Mouse (Mus musculus): ENCODE results near the gene Galnt4. TPM values are rescaled to one million over a fixed set of nuclear protein-coding genes. Genes with fewer than 3 reads are reported as not detected.
"Not testable (repeated sequence)": the region's sequence is repeated elsewhere in the genome, so short reads cannot be mapped to it uniquely, and the experiment has no call there.

The Galnt4 gene
- polyA plus RNA-seq, 1 experiment from 2014 or later, result 3.2 TPM

DNA sequence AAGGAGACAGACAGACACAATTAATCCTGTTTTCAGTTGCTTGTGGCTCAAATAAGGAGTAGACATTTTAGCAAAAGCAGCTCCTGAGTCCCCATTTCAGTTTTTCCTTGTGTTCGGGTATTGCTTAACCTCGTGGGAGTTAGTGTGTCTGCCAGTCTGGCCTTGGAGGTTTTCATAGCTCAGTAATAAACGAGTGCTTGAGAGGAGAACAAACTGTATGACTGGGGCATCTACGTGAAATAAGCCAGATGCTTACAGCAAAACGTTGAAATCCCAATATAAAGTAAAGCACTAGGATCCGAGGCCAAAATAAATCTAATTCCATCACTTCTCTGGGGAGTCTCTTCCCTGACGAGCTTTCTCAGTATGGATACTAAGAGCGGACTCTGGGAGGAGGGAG, 37.7 kb downstream of the Galnt4 start:
- WGBS, result 88% methylated on average over 8 of the region's 8 CpGs
- ATAC-seq, result no peak
- peaks cover 7% of the 10 kb centered on the region for H3K36me3 ChIP-seq (ENCODE audit: control insufficient read depth, insufficient read depth)

DNA sequence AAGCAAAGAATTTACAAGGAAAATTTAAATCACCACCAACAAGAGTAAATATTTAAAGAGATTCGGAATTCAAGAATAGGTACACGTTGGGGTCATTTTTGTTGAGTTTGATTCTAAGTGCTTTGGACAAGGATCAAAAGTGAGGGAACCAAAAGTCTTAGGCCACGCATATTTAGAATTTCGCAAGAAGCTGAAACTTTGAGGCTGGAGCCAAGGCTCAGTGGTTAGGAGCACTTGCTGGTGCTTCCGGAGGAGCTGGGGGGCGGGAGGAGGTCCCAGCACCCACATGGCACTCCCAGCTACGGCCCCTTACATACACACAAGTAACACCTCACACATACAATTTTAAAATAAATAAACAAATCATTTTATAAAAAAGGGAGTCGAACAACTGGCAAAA, 38.6 kb downstream of the Galnt4 start:
- Histone ChIP-seq H3K27ac (ENCODE audit: low read length) (no peak overlapping the region), H3K4me2 (ENCODE audit: low read length) (no peak overlapping the region), H3K9ac (replicated peaks; ENCODE audit: low read depth, low read length) (no peak overlapping the region), H3K27me3 (replicated peaks; ENCODE audit: control insufficient read depth, insufficient read depth, low read length) (no peaks in the 10 kb centered on the region), H3K36me3 (ENCODE audit: control insufficient read depth, insufficient read depth) (peaks cover 7% of the 10 kb centered on the region), H3K4me3 (replicated peaks; ENCODE audit: low read length) (no peak overlapping the region), H3K9me3 (ENCODE audit: control insufficient read depth, low read length) (no peaks in the 10 kb centered on the region), H3K4me1 (replicated peaks; ENCODE audit: control insufficient read depth, insufficient read depth, low read length) (no peaks in the 10 kb centered on the region)
- WGBS, result 95% methylated on average over 8 of the region's 8 CpGs
- no peak for ATAC-seq

More for the DNA sequence above, 37.7 kb downstream of the Galnt4 start:
- Histone ChIP-seq H3K4me3 (replicated peaks; ENCODE audit: low read length) (no peak overlapping the region), H3K27me3 (replicated peaks; ENCODE audit: control insufficient read depth, insufficient read depth, low read length) (no peaks in the 10 kb centered on the region), H3K4me2 (ENCODE audit: low read length) (no peak overlapping the region), H3K27ac (ENCODE audit: low read length) (no peak overlapping the region), H3K9ac (replicated peaks; ENCODE audit: low read depth, low read length) (no peak overlapping the region), H3K9me3 (ENCODE audit: control insufficient read depth, low read length) (no peaks in the 10 kb centered on the region), H3K4me1 (replicated peaks; ENCODE audit: control insufficient read depth, insufficient read depth, low read length) (no peaks in the 10 kb centered on the region)

DNA sequence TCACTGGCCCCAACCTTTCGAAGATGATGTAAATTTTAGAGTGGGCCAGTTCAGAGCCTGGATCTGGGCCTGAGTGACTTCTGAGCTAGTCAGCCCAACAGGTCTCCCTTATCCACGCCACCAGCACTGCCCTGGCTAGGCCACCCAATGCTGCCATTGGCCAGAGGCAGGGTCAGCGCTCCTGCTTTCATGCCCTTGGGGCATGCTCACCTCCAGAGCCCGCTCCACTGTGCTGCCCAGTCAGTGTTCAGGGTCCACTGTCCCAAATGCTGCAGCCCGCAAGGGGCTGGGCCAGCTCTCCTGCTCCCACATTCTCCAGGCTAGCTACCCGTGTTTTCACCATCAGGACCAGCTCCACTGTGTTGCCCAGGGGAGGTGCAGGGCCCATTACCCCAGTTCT, 42.1 kb downstream of the Galnt4 start:
- no peaks in the 10 kb centered on the region for H3K27me3 ChIP-seq (replicated peaks; ENCODE audit: control insufficient read depth, insufficient read depth, low read length)
- WGBS, result 92% methylated on average over 6 of the region's 6 CpGs
- no peaks in the 10 kb centered on the region for H3K4me1 ChIP-seq (replicated peaks; ENCODE audit: control insufficient read depth, insufficient read depth, low read length)
- H3K9me3 ChIP-seq (ENCODE audit: control insufficient read depth, low read length), result no peaks in the 10 kb centered on the region
- no peak for ATAC-seq
- H3K4me3 ChIP-seq (replicated peaks; ENCODE audit: low read length), result no peak overlapping the region
- H3K27ac ChIP-seq (ENCODE audit: low read length), result no peak overlapping the region
- no peak overlapping the region for H3K9ac ChIP-seq (replicated peaks; ENCODE audit: low read depth, low read length)
- no peak overlapping the region for H3K4me2 ChIP-seq (ENCODE audit: low read length)
- peaks cover 4% of the 10 kb centered on the region for H3K36me3 ChIP-seq (ENCODE audit: control insufficient read depth, insufficient read depth)

DNA sequence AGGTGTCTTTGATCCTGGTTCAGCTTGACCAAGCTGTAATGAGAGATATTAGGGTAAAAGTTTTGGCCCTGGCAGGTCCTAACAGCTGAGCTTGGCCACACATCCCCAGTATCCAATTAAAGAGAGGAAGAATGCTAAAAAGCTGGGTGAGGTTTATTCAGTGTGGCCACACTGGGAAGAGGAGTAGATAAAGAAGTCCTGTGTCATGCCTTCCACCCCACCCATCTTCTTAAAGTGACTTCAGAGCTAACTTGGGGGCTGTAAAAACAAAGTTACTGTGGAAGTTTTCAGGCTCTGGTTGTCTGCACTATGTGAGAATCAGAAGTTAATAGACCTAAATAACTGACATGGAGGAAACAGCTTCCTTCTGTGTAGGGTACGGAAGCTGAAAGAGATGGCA, 43.6 kb downstream of the Galnt4 start:
- H3K27ac ChIP-seq (ENCODE audit: low read length), result no peak overlapping the region
- peaks cover 6% of the 10 kb centered on the region for H3K36me3 ChIP-seq (ENCODE audit: control insufficient read depth, insufficient read depth)
- no peak overlapping the region for H3K4me2 ChIP-seq (ENCODE audit: low read length)
- no peaks in the 10 kb centered on the region for H3K4me1 ChIP-seq (replicated peaks; ENCODE audit: control insufficient read depth, insufficient read depth, low read length)
- no peaks in the 10 kb centered on the region for H3K27me3 ChIP-seq (replicated peaks; ENCODE audit: control insufficient read depth, insufficient read depth, low read length)
- H3K9me3 ChIP-seq (ENCODE audit: control insufficient read depth, low read length), result no peaks in the 10 kb centered on the region
- no peak for ATAC-seq
- H3K9ac ChIP-seq (replicated peaks; ENCODE audit: low read depth, low read length), result no peak overlapping the region
- 93% methylated on average over 1 of the region's 1 CpGs for WGBS
- no peak overlapping the region for H3K4me3 ChIP-seq (replicated peaks; ENCODE audit: low read length)

DNA sequence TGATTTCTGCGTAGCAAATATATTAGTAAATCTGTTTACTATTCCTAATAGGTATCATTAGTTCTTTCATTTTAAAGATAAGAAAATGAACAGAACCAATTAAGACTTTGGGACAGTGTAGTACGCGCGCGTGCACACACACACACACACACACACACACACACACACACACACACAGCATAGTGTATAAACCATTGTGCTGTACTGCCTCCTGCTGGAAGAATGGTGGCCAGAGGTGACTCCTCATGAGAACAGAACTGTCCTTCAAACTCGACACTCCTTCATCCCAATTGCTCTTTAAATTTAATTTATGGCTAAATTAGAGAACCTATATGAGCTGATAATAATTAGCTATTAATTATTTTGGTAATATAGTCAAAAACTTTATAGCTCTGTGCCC, 44.1 kb downstream of the Galnt4 start:
- H3K36me3 ChIP-seq (ENCODE audit: control insufficient read depth, insufficient read depth), result peaks cover 8% of the 10 kb centered on the region
- H3K4me2 ChIP-seq (ENCODE audit: low read length), result no peak overlapping the region
- WGBS, result 95% methylated on average over 6 of the region's 6 CpGs
- ATAC-seq, result no peak
- H3K4me3 ChIP-seq (replicated peaks; ENCODE audit: low read length), result no peak overlapping the region
- H3K9me3 ChIP-seq (ENCODE audit: control insufficient read depth, low read length), result no peaks in the 10 kb centered on the region
- H3K27ac ChIP-seq (ENCODE audit: low read length), result no peak overlapping the region
- no peaks in the 10 kb centered on the region for H3K4me1 ChIP-seq (replicated peaks; ENCODE audit: control insufficient read depth, insufficient read depth, low read length)
- H3K27me3 ChIP-seq (replicated peaks; ENCODE audit: control insufficient read depth, insufficient read depth, low read length), result no peaks in the 10 kb centered on the region
- no peak overlapping the region for H3K9ac ChIP-seq (replicated peaks; ENCODE audit: low read depth, low read length)

DNA sequence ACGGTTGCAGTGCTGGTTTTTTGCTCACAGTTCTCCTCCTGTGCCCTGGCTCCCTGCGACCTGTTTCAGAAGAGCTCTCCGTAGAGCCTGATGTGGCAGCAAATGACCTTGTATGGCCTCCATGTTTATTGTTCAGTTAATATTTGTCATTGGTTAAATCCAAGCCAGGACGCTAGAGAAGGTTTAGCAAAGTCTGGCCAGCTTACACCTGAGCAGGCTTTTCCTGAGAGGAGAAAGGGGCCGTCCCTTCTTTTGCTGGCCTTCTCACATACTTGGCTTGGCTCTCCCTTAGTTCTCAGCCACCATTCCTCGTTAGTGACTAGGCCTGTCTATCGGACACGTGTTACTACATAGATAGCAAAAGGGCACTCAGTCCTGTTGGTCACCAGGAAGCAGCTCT, 46.7 kb downstream of the Galnt4 start:
- no peaks in the 10 kb centered on the region for H3K9me3 ChIP-seq (ENCODE audit: control insufficient read depth, low read length)
- no peak overlapping the region for H3K4me3 ChIP-seq (replicated peaks; ENCODE audit: low read length)
- H3K9ac ChIP-seq (replicated peaks; ENCODE audit: low read depth, low read length), result no peak overlapping the region
- no peak overlapping the region for H3K27ac ChIP-seq (ENCODE audit: low read length)
- ATAC-seq, result no peak
- H3K4me1 ChIP-seq (replicated peaks; ENCODE audit: control insufficient read depth, insufficient read depth, low read length), result no peaks in the 10 kb centered on the region
- H3K36me3 ChIP-seq (ENCODE audit: control insufficient read depth, insufficient read depth), result peaks cover 8% of the 10 kb centered on the region
- no peak overlapping the region for H3K4me2 ChIP-seq (ENCODE audit: low read length)
- WGBS, result 84% methylated on average over 8 of the region's 8 CpGs
- H3K27me3 ChIP-seq (replicated peaks; ENCODE audit: control insufficient read depth, insufficient read depth, low read length), result no peaks in the 10 kb centered on the region

DNA sequence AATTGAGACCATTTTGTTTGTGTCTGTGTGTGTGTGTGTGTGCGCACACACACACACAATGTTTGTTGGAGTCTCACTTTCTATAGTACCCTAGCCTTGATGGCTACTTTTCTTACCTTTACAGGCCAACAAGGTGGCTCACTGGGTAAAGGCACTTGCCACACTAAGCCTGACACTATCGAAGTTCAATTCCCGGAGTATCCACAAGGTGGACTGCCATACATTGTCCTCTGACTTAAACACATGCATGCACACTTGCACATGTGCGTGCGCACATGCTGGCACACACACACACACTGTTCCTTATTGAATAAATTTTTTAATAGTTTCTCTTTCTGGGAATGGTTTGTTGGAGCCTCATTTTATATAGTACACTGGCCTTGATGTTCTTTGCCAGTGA, 48.8 kb downstream of the Galnt4 start:
- Histone ChIP-seq H3K9me3 (ENCODE audit: control insufficient read depth, low read length) (no peaks in the 10 kb centered on the region), H3K4me1 (replicated peaks; ENCODE audit: control insufficient read depth, insufficient read depth, low read length) (no peaks in the 10 kb centered on the region), H3K4me3 (replicated peaks; ENCODE audit: low read length) (no peak overlapping the region), H3K9ac (replicated peaks; ENCODE audit: low read depth, low read length) (no peak overlapping the region), H3K27me3 (replicated peaks; ENCODE audit: control insufficient read depth, insufficient read depth, low read length) (no peaks in the 10 kb centered on the region), H3K36me3 (ENCODE audit: control insufficient read depth, insufficient read depth) (peaks cover 13% of the 10 kb centered on the region), H3K4me2 (ENCODE audit: low read length) (no peak overlapping the region), H3K27ac (ENCODE audit: low read length) (no peak overlapping the region)
- ATAC-seq, result no peak
- WGBS, result 92% methylated on average over 5 of the region's 5 CpGs

DNA sequence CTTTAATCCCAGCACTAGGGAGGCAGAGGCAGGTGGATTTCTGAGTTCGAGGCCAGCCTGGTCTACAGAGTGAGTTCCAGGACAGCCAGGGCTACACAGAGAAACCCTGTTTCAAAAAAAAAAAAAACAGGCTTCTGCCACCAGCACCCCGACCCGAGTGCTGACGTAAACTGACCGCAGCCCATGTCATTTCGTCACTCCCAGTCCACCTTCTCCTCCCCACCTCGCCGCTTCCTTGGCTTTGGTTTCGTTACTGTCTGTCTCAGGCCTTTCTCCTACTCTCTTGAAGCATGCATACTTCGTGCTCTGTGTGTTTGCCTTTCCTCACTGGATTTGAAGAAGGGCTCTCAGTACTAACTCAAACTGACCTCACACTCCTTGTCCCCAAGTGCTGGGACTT, 49.7 kb downstream of the Galnt4 start:
- peaks cover 13% of the 10 kb centered on the region for H3K36me3 ChIP-seq (ENCODE audit: control insufficient read depth, insufficient read depth)
- not testable (repeated sequence) for ATAC-seq; H3K9me3 ChIP-seq (ENCODE audit: control insufficient read depth, low read length); H3K4me3 ChIP-seq (replicated peaks; ENCODE audit: low read length); H3K27ac ChIP-seq (ENCODE audit: low read length); H3K9ac ChIP-seq (replicated peaks; ENCODE audit: low read depth, low read length); H3K4me1 ChIP-seq (replicated peaks; ENCODE audit: control insufficient read depth, insufficient read depth, low read length); H3K27me3 ChIP-seq (replicated peaks; ENCODE audit: control insufficient read depth, insufficient read depth, low read length); H3K4me2 ChIP-seq (ENCODE audit: low read length)
- 93% methylated on average over 10 of the region's 10 CpGs for WGBS

DNA sequence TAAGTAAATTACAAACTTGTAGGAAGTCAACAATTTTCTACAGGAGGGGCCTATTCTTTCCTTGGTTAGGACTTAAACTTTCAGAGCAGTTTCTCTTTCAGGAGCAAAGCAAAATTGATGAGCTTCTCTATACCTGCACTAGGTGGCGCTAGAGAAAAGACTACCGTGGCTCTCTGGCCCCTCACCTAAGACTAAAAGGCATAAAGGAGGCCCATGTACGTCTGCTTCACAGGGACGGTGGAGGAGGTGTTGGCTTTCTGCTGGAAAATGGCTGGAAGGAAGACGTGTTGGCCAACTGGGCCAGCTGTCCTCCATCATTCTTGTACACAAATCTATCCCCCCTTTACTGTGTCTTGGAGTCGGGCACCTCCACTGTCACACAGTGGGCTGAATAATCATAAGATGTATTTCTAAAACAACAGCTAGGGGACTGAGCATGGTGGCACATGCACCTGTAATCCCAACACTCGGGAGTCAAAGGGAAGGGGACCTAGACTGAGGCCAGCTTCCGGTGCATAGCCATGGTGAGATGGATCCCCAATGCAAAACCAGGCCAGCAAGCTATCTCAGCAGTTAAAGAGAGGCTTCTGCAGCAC, 54.1 kb downstream of the Galnt4 start:
- WGBS, result 34% methylated on average over 8 of the region's 8 CpGs
- no peaks in the 10 kb centered on the region for H3K27me3 ChIP-seq (replicated peaks; ENCODE audit: control insufficient read depth, insufficient read depth, low read length)
- H3K36me3 ChIP-seq (ENCODE audit: control insufficient read depth, insufficient read depth), result 0 out of 2 replicates have a peak, but pooled peaks cover 5% of the 10 kb centered on the region
- H3K9me3 ChIP-seq (ENCODE audit: control insufficient read depth, low read length), result no peaks in the 10 kb centered on the region
- peak; percentile 45; the same call in 1 of the 2 replicates for ATAC-seq
- H3K9ac ChIP-seq (replicated peaks; ENCODE audit: low read depth, low read length), result no peak overlapping the region
- no peak overlapping the region for H3K4me2 ChIP-seq (ENCODE audit: low read length)
- no peaks in the 10 kb centered on the region for H3K4me1 ChIP-seq (replicated peaks; ENCODE audit: control insufficient read depth, insufficient read depth, low read length)
- no peak overlapping the region for H3K4me3 ChIP-seq (replicated peaks; ENCODE audit: low read length)
- H3K27ac ChIP-seq (ENCODE audit: low read length), result no peak overlapping the region

Measured in forebrain, embryonic 16.5 days (tissue).